Mouse (Mus musculus): ENCODE data around the gene Nkx2-3.

Gene Nkx2-3

GRCm38 (mm10) chr19:43627345-43627744 lies 15.2 kb downstream of the Nkx2-3 start:
- no peak for TF ChIP-seq GATA4 (IDR thresholded peaks at IDR 0.05; ENCODE audit: insufficient replicate concordance, low read length)

GRCm38 (mm10) chr19:43629088-43629487 lies 17.0 kb downstream of the Nkx2-3 start:
- no peak for TF ChIP-seq GATA4 (IDR thresholded peaks at IDR 0.05; ENCODE audit: insufficient replicate concordance, low read length)

GRCm38 (mm10) chr19:43630466-43631251 lies 18.5 kb downstream of the Nkx2-3 start:
- no peak for TF ChIP-seq GATA4 (IDR thresholded peaks at IDR 0.05; ENCODE audit: insufficient replicate concordance, low read length)

GRCm38 (mm10) chr19:43641833-43642232 lies 29.7 kb downstream of the Nkx2-3 start:
- no peak for TF ChIP-seq GATA4 (IDR thresholded peaks at IDR 0.05; ENCODE audit: insufficient replicate concordance, low read length)

- TF ChIP-seq GATA4 (IDR thresholded peaks at IDR 0.05; ENCODE audit: insufficient replicate concordance, low read length): no peak
These were observed 30.7 kb downstream of the Nkx2-3 start for GRCm38 (mm10) chr19:43642843-43643242.

GRCm38 (mm10) chr19:43645508-43645907 lies 33.4 kb downstream of the Nkx2-3 start:
- no peak for TF ChIP-seq GATA4 (IDR thresholded peaks at IDR 0.05; ENCODE audit: insufficient replicate concordance, low read length)

- TF ChIP-seq GATA4 (IDR thresholded peaks at IDR 0.05; ENCODE audit: insufficient replicate concordance, low read length): no peak
These were observed 34.7 kb downstream of the Nkx2-3 start for GRCm38 (mm10) chr19:43646852-43647251.

- TF ChIP-seq GATA4 (IDR thresholded peaks at IDR 0.05; ENCODE audit: insufficient replicate concordance, low read length): no peak
These were observed 35.1 kb downstream of the Nkx2-3 start for GRCm38 (mm10) chr19:43647261-43647660.

GRCm38 (mm10) chr19:43648343-43648742 lies 36.2 kb downstream of the Nkx2-3 start:
- no peak for TF ChIP-seq GATA4 (IDR thresholded peaks at IDR 0.05; ENCODE audit: insufficient replicate concordance, low read length)

- TF ChIP-seq GATA4 (IDR thresholded peaks at IDR 0.05; ENCODE audit: insufficient replicate concordance, low read length): no peak
These were observed 39.2 kb downstream of the Nkx2-3 start for GRCm38 (mm10) chr19:43651241-43651785.

GRCm38 (mm10) chr19:43655735-43656492 lies 43.8 kb downstream of the Nkx2-3 start:
- TF ChIP-seq GATA4 (IDR thresholded peaks at IDR 0.05; ENCODE audit: insufficient replicate concordance, low read length): no peak

GRCm38 (mm10) chr19:43659632-43660031 lies 47.5 kb downstream of the Nkx2-3 start:
- TF ChIP-seq GATA4 (IDR thresholded peaks at IDR 0.05; ENCODE audit: insufficient replicate concordance, low read length): no peak

GRCm38 (mm10) chr19:43660774-43661173 lies 48.6 kb downstream of the Nkx2-3 start:
- TF ChIP-seq GATA4 (IDR thresholded peaks at IDR 0.05; ENCODE audit: insufficient replicate concordance, low read length): no peak

- no peak for TF ChIP-seq GATA4 (IDR thresholded peaks at IDR 0.05; ENCODE audit: insufficient replicate concordance, low read length)
These were observed 50.2 kb downstream of the Nkx2-3 start for GRCm38 (mm10) chr19:43662176-43662967.

- no peak for TF ChIP-seq GATA4 (IDR thresholded peaks at IDR 0.05; ENCODE audit: insufficient replicate concordance, low read length)
These were observed 51.3 kb downstream of the Nkx2-3 start for GRCm38 (mm10) chr19:43663471-43663870.

Data from liver, adult (tissue).